Mouse (Mus musculus) heart, embryonic 16.5 days (tissue): Measurements from ENCODE around the gene Mtcl1. TPM values are rescaled to one million over a fixed set of nuclear protein-coding genes. Genes with fewer than 3 reads are reported as not detected.
"Not testable (repeated sequence)": the region's sequence is repeated elsewhere in the genome, so short reads cannot be mapped to it uniquely, and the experiment has no call there.

Experiments
- ATAC-seq: fragments of 200-750 bp; cut with Nextera tagmentation; replicated peaks from 2 replicates; pipeline ENCODE4 v1.8.0; 2017; ENCODE audit warnings: moderate number of reproducible peaks; ENCODE audit not compliant: insufficient read depth, low FRiP score; ENCODE audit errors: extremely low read depth
- H3K27ac ChIP-seq: fragments of 300-500 bp; sonication (generic); 2 replicates; pipeline ENCODE4 v1.5.1; 2014; ENCODE audit warnings: mild to moderate bottlenecking, low read length, control low read depth, moderate library complexity
- H3K27me3 ChIP-seq: fragments of 300-500 bp; sonication (generic); 2 replicates; pipeline ENCODE4 v1.6.1; 2014; ENCODE audit warnings: low read length, mixed read lengths; ENCODE audit not compliant: control insufficient read depth, insufficient read depth
- H3K36me3 ChIP-seq: fragments of 300-500 bp; sonication (generic); 2 replicates; pipeline ENCODE4 v1.6.1; 2014; ENCODE audit not compliant: control insufficient read depth, insufficient read depth
- H3K4me1 ChIP-seq: fragments of 300-500 bp; sonication (generic); 2 replicates; pipeline ENCODE4 v1.6.1; 2014; ENCODE audit warnings: low read length, mixed read lengths; ENCODE audit not compliant: control insufficient read depth, insufficient read depth
- H3K4me2 ChIP-seq: fragments of 300-500 bp; sonication (generic); 2 replicates; pipeline ENCODE4 v1.6.1; 2014; ENCODE audit warnings: low read depth, mild to moderate bottlenecking, control low read depth, low read length
- H3K4me3 ChIP-seq: fragments of 300-500 bp; sonication (generic); 2 replicates; pipeline ENCODE4 v1.5.1; 2014; ENCODE audit warnings: mild to moderate bottlenecking, control low read depth, low read length
- H3K9ac ChIP-seq: fragments of 300-500 bp; sonication (generic); 2 replicates; pipeline ENCODE4 v1.6.1; 2014; ENCODE audit warnings: low read length, control low read depth
- H3K9me3 ChIP-seq: fragments of 300-500 bp; sonication (generic); replicated peaks from 2 replicates; pipeline ENCODE4 v1.6.1; 2016; ENCODE audit warnings: low read length; ENCODE audit not compliant: control insufficient read depth
- WGBS: fragments of 180-500 bp; shearing (Covaris S2); extraction: QIAGEN DNeasy Blood & Tissue Kit; methylation state at CpG from one replicate; pipeline ENCODE4 v1.1.7; 2014; 5-methylcytosine and 5-hydroxymethylcytosine counted together
- polyA plus RNA-seq: library from polyadenylated mRNA; unstranded; fragments of >200 nt; fragmentation: Nextera tagmentation; extraction: Ambion mirVana; gene quantifications from 2 replicates; pipeline ENCODE4 v1.2.1, GENCODE M21; 2015

Mtcl1 gene
- polyA plus RNA-seq, 1 experiment from 2014 or later, result 1.9 TPM

DNA sequence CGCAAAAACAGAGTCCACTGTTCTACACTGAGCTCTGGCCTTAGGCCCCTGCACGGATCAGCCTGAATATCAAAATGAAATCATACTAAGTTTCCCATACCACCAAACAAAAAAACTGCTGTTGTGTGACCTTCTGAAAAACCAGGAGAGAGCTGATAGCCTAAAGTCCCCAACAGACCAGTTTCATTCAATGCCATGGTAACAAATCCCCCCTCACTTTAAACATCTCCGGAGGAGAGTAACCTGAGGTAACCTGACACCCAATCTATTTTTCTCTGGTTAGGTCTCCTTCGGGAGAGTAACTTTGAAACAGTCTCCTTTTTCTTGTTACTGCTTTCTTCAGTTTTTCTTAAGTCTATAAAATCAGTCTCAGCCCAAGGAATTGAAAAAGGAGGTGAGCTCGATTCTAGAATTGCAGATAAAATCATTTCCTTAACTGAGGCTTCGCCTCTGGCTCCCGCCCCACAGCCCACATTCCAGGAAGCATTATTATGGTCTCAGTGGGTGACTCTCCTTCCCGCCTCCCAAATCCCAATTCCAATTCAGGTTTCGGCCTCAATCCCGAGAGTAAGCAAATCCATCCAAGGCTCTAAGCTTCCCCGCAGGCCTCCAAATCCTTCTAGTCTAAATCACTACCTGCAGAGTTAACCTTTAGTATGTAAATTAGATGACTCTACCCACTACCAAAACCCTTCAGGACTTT is 10.3 kb downstream of the Mtcl1 start:
- WGBS, result 44% methylated on average over 11 of the region's 11 CpGs
- no peaks in the 10 kb centered on the region for H3K36me3 ChIP-seq

DNA sequence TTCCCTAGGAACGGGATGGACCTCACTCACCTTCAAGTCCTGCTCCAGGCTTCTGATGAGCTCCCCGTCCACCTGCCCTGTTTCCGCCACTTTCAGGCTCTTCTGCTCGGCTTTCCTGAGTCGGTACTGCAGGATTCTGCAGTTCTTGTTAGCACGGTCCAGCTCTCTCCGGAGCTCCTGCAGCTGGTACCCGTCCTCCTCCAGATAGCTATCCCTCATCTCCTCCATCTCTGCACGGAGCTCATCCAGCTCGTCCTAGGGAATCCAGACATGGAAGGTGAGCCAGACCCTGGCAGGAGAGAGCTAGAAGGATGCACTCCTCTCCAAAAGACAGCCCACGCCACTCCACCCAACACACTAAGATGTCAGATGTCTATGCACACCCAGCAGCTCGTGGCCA is 11.4 kb downstream of the Mtcl1 start:
- Histone ChIP-seq H3K9ac (no peak overlapping the region), H3K9me3 (no peaks in the 10 kb centered on the region), H3K36me3 (no peaks in the 10 kb centered on the region), H3K27me3 (no peaks in the 10 kb centered on the region), H3K4me2 (no peak overlapping the region), H3K4me3 (no peak overlapping the region), H3K27ac (no peak overlapping the region), H3K4me1 (no peaks in the 10 kb centered on the region)
- 79% methylated on average over 12 of the region's 12 CpGs for WGBS
- ATAC-seq, result no peak

More for the DNA sequence above, 10.3 kb downstream of the Mtcl1 start:
- Histone ChIP-seq H3K4me3 (no peak overlapping the region), H3K27ac (no peak overlapping the region), H3K4me1 (no peaks in the 10 kb centered on the region), H3K27me3 (no peaks in the 10 kb centered on the region), H3K9ac (no peak overlapping the region), H3K9me3 (no peaks in the 10 kb centered on the region), H3K4me2 (no peak overlapping the region)
- no peak for ATAC-seq

DNA sequence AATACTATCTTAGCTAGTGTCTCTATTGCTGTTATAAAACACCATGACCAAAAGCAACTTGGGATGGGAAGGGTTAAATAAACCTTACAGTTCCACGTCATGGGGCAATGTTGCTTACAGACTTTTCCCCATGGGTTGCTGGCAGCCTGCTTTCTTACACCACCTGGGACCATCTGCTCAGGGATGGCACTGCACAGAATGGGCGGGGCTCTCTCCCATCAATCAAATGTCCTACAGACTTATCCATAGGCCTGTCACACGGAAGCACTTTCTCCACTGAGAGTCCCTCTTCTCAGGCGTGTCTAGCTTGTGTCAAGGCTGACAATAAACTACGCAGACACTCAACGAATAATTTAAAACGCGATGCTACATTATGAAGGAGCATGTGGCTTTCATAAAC is 12.7 kb downstream of the Mtcl1 start:
- Histone ChIP-seq H3K4me2 (no peak overlapping the region), H3K4me1 (no peaks in the 10 kb centered on the region), H3K9ac (no peak overlapping the region), H3K4me3 (no peak overlapping the region), H3K27me3 (no peaks in the 10 kb centered on the region), H3K36me3 (no peaks in the 10 kb centered on the region), H3K9me3 (no peaks in the 10 kb centered on the region), H3K27ac (no peak overlapping the region)
- no peak for ATAC-seq
- 80% methylated on average over 8 of the region's 8 CpGs for WGBS

DNA sequence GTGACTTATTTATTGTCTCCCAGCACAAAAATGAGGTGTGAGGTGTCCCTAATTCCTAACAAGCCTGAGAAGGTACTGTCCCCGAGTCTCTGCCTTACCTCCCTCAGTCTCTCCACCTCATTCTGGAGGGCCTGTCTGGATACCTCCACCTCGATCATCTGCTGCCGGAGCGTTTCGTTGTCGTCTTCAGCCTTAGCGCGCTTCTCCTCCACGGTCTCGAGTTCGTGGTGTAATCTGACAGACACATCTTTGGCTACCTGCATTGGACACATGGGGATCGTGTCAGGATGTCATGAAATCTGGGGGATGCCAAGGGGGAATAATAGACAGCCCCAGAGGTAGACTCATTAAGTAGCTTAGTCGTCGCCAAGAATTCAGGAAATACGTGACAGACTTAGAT is 13.6 kb downstream of the Mtcl1 start:
- no peak overlapping the region for H3K27ac ChIP-seq
- 95% methylated on average over 15 of the region's 15 CpGs for WGBS
- no peak overlapping the region for H3K4me3 ChIP-seq
- no peaks in the 10 kb centered on the region for H3K36me3 ChIP-seq
- no peak for ATAC-seq
- no peaks in the 10 kb centered on the region for H3K4me1 ChIP-seq
- no peaks in the 10 kb centered on the region for H3K27me3 ChIP-seq
- no peaks in the 10 kb centered on the region for H3K9me3 ChIP-seq
- H3K9ac ChIP-seq, result no peak overlapping the region
- no peak overlapping the region for H3K4me2 ChIP-seq

DNA sequence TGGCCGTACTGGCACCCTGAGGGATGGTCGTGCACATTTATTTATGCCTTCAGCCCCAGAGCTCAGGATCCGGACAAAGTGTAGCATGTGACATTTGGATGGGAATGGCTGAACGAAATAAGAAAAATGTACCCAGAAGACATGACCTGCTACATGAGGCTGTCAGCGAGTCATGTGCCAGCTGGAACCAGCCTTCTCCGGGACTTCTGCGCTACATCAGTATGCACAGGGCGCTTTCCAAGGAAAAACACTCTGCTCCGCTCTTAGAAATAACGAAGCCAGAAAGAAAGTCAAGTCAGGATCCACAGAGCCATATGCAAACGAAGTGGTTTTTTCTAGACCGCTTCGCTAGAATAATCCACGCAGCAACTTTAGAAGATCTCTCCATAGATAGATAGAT is 14.5 kb downstream of the Mtcl1 start:
- Histone ChIP-seq H3K9me3 (no peaks in the 10 kb centered on the region), H3K36me3 (no peaks in the 10 kb centered on the region), H3K27me3 (no peaks in the 10 kb centered on the region), H3K4me1 (no peaks in the 10 kb centered on the region), H3K9ac (no peak overlapping the region), H3K4me2 (no peak overlapping the region), H3K27ac (no peak overlapping the region), H3K4me3 (no peak overlapping the region)
- no peak for ATAC-seq
- 88% methylated on average over 14 of the region's 14 CpGs for WGBS

DNA sequence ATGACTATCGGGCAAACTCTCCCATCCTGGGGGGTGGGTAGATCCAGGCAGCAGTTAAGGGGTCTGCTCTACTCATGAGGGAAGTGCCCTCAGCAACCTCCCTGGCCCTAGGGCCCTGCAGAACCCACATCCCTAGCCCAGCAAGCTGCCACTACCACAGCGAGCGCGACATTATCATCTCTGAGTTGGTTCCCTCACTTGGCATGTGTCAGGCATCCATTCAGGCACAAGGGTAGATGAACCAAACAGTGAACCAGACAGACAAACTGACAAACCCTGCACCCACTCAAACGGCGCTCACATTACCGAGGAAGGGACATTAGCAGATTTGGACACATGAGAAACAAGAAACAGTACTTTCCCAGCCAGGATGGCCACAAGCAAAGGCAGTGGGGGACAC is 15.0 kb downstream of the Mtcl1 start:
- Histone ChIP-seq H3K9ac (no peak overlapping the region), H3K9me3 (no peaks in the 10 kb centered on the region), H3K4me1 (no peaks in the 10 kb centered on the region), H3K27ac (no peak overlapping the region), H3K36me3 (no peaks in the 10 kb centered on the region), H3K4me3 (no peak overlapping the region), H3K4me2 (no peak overlapping the region), H3K27me3 (no peaks in the 10 kb centered on the region)
- no peak for ATAC-seq
- 92% methylated on average over 7 of the region's 7 CpGs for whole genome bisulfite sequencing

DNA sequence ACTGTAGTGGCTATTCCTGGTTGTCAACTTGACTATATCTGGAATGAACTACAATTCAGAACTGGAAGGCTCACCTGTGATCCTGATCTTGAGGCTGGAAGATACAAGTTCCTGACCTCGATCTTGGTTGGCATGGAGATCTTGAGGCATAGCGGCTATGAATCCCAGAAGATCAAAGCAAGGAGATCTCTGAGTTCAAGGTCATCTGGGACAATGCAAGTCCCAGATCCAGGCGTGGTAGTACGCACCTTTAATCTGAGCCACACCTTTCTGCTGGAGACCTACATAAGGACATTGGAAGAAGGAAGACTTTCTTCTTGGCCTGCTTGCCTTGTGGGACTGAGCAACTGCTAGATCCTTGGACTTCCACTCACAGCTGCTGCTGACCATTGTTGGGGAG is 24.9 kb downstream of the Mtcl1 start:
- H3K9ac ChIP-seq, H3K27me3 ChIP-seq, H3K4me2 ChIP-seq, H3K4me1 ChIP-seq, H3K9me3 ChIP-seq, H3K36me3 ChIP-seq, ATAC-seq, H3K4me3 ChIP-seq, H3K27ac ChIP-seq: not testable (repeated sequence)
- 91% methylated on average over 4 of the region's 4 CpGs for WGBS

DNA sequence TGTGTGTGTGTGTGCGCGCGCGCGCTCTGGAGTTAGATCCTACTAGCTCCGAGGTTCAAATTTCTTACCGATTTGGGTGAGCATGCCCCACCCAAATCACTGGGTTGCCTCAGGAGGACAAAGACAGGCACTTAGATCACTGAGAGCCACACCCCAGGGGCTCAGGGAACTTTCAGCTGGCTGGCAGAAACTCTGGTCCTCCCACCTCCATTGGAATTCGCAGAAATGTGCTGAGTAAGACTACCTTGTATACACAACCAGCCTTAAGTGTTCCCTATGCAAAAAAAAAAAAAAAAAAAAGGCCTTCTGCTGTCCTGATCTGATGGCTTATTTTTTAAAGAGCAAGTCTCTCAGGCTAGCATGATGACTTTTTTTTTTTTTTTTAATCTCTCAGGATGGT is 30.1 kb downstream of the Mtcl1 start:
- no peaks in the 10 kb centered on the region for H3K27me3 ChIP-seq
- H3K36me3 ChIP-seq, result no peaks in the 10 kb centered on the region
- no peak overlapping the region for H3K4me2 ChIP-seq
- no peak overlapping the region for H3K4me3 ChIP-seq
- H3K9ac ChIP-seq, result no peak overlapping the region
- H3K9me3 ChIP-seq, result no peaks in the 10 kb centered on the region
- H3K27ac ChIP-seq, result no peak overlapping the region
- no peak for ATAC-seq
- 52% methylated on average over 8 of the region's 8 CpGs for WGBS
- no peaks in the 10 kb centered on the region for H3K4me1 ChIP-seq

DNA sequence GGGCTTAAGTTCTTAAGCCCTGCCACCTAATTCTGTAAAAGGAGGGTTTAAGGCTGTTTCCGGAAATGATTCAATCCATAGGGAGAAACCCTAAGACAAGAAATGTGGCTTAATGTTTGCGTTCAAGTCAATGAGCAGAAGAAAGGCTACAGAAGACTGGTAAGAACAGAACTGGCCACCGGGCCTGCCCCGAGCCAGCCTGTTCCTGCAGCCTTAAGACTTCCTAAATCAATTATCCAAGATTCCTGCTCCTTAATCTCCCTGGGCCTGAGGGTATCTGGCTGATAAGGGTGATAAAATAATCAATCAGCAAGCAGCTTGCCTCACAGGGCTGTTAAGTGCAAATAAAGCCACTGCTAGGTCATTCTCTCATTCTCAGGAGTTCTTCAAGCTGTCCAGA is 31.8 kb downstream of the Mtcl1 start:
- no peak for ATAC-seq
- no peak overlapping the region for H3K4me2 ChIP-seq
- no peaks in the 10 kb centered on the region for H3K36me3 ChIP-seq
- H3K4me3 ChIP-seq, result no peak overlapping the region
- no peak overlapping the region for H3K27ac ChIP-seq
- no peaks in the 10 kb centered on the region for H3K9me3 ChIP-seq
- 50% methylated on average over 4 of the region's 4 CpGs for WGBS
- H3K9ac ChIP-seq, result no peak overlapping the region
- H3K27me3 ChIP-seq, result no peaks in the 10 kb centered on the region
- H3K4me1 ChIP-seq, result no peaks in the 10 kb centered on the region
